Mouse (Mus musculus) heart, postnatal 0 days (tissue): ENCODE results near the gene Lin9.

Experiments
- CTCF ChIP-seq: IDR thresholded peaks from 2 replicates; pipeline ENCODE4 v1.5.1; 2016; ENCODE audit warnings: antibody characterized with exemption, control low read depth, low read depth
- EP300 ChIP-seq: IDR thresholded peaks from 2 replicates; pipeline ENCODE4 v1.6.1; 2016; ENCODE audit warnings: antibody characterized with exemption, low read depth

DNA sequence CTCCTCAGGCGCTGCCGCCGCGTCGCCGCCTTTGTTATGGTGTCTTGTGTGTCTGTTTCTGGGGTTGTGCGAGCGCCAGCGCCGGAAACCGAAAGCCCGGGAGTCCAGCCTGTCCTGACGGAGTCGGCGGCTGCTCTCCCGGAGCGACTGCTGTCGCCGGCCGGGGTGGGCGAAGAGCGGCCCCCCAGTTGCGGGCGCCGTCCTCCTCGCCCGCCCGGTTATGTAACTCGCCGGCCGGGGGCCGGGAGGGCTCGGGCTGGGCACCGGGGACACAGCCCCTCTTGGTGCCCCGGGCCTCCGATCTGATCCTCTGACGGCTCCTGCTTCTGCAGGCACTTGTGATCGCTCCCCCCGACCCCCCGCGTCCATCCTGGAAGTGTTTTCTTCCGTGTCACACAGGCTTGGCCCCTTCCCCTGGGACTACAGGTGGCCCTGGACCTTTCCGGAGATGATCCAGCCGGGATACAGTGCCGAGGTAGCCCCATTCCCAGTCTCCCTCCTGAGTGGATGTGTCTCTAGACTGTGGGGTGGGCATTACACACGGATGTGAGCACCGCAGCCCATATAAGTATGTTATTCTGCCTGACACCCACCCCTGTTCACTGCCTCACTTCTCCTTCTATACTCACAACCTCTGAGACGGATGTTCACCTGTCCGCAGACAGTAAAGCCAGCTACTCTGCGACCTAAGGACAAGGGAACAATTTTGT, 723 bp downstream of the Lin9 start:
- TF ChIP-seq CTCF = no peak
- TF ChIP-seq EP300 = no peak
